Mouse (Mus musculus): ENCODE results near the gene Tlr3.

GRCm38 (mm10) chr8:45363220-45363619, 47.7 kb downstream of the Tlr3 start:
- no peak for TF ChIP-seq POLR2A (IDR thresholded peaks at IDR 0.05; ENCODE audit: borderline replicate concordance, extremely low read depth, low read depth, low read length)
- TF ChIP-seq CTCF (IDR thresholded peaks at IDR 0.05; ENCODE audit: insufficient read depth, low read length), result no peak

All from lung, adult 2 months (tissue).